Mouse (Mus musculus): ENCODE data around the gene Map7d1. TPM values are rescaled to one million over a fixed set of nuclear protein-coding genes. Genes with fewer than 3 reads are reported as not detected.

Map7d1 gene
- polyA plus RNA-seq, 1 experiment from 2014 or later = 94.1 TPM

GRCm38 (mm10) chr4:126242510-126242909, 13.6 kb downstream of the Map7d1 start:
- ATAC-seq (no peak), DNase-seq (ENCODE audit: low read depth, low spot score) (no peak)
- no peaks in the 10 kb centered on the region for H3K27me3 ChIP-seq
- ChIA-PET CTCF (no interaction called here), POLR2A (interaction anchor here (1.5 kb wide), 1 partner anchor 14 kb away, joined by 7 read pairs; the partner anchor contains the start of gene Map7d1)
- in situ Hi-C loops (cut with MboI; ENCODE audit: low pct_unique_long_range_greater_than_20kb) = no loop called here
- no peak for TF ChIP-seq CTCF (IDR thresholded peaks at IDR 0.05)

GRCm38 (mm10) chr4:126241956-126242355, 14.2 kb downstream of the Map7d1 start:
- DNase-seq (ENCODE audit: low read depth, low spot score) (no peak), ATAC-seq (no peak)
- TF ChIP-seq CTCF (IDR thresholded peaks at IDR 0.05) = no peak
- ChIA-PET POLR2A (interaction anchor here (1.5 kb wide), 1 partner anchor 15 kb away, joined by 7 read pairs; the partner anchor contains the start of gene Map7d1), CTCF (no interaction called here)
- in situ Hi-C loops (cut with MboI; ENCODE audit: low pct_unique_long_range_greater_than_20kb) = no loop called here
- no peaks in the 10 kb centered on the region for H3K27me3 ChIP-seq

- TF ChIP-seq CTCF (IDR thresholded peaks at IDR 0.05) = no peak
- CTCF ChIA-PET = no interaction called here
- H3K27me3 ChIP-seq = no peaks in the 10 kb centered on the region
- ATAC-seq = no peak
- POLR2A ChIA-PET = no interaction called here
- no peak for DNase-seq (ENCODE audit: low read depth, low spot score)
- in situ Hi-C loops (cut with MboI; ENCODE audit: low pct_unique_long_range_greater_than_20kb) = no loop called here
These were observed 16.2 kb downstream of the Map7d1 start for GRCm38 (mm10) chr4:126239862-126240475.

GRCm38 (mm10) chr4:126237721-126238242, 18.4 kb downstream of the Map7d1 start:
- ChIA-PET CTCF (no interaction called here), POLR2A (interaction anchor here (1.1 kb wide), 1 partner anchor 23 kb away, joined by 4 read pairs; no protein-coding TSS in a partner anchor)
- no peak for TF ChIP-seq CTCF (IDR thresholded peaks at IDR 0.05)
- ATAC-seq (no peak), DNase-seq (ENCODE audit: low read depth, low spot score) (no peak)
- in situ Hi-C loops (cut with MboI; ENCODE audit: low pct_unique_long_range_greater_than_20kb) = no loop called here
- no peaks in the 10 kb centered on the region for H3K27me3 ChIP-seq

GRCm38 (mm10) chr4:126236467-126237280, 19.5 kb downstream of the Map7d1 start:
- CTCF ChIA-PET = no interaction called here
- TF ChIP-seq CTCF (IDR thresholded peaks at IDR 0.05) = no peak
- POLR2A ChIA-PET = no interaction called here
- DNase-seq (ENCODE audit: low read depth, low spot score) (no peak), ATAC-seq (no peak)
- in situ Hi-C loops (cut with MboI; ENCODE audit: low pct_unique_long_range_greater_than_20kb) = no loop called here
- no peaks in the 10 kb centered on the region for H3K27me3 ChIP-seq

- POLR2A ChIA-PET = no interaction called here
- CTCF ChIA-PET = no interaction called here
- in situ Hi-C loops (cut with MboI; ENCODE audit: low pct_unique_long_range_greater_than_20kb) = no loop called here
These were observed 21.0 kb downstream of the Map7d1 start for GRCm38 (mm10) chr4:126235191-126235590.

GRCm38 (mm10) chr4:126234496-126235175, 21.5 kb downstream of the Map7d1 start:
- DNase-seq (ENCODE audit: low read depth, low spot score) (no peak), ATAC-seq (no peak)
- H3K27me3 ChIP-seq = no peaks in the 10 kb centered on the region
- in situ Hi-C loops (cut with MboI; ENCODE audit: low pct_unique_long_range_greater_than_20kb) = no loop called here
- ChIA-PET POLR2A (no interaction called here), CTCF (no interaction called here)
- TF ChIP-seq CTCF (IDR thresholded peaks at IDR 0.05) = no peak

More at GRCm38 (mm10) chr4:126235191-126235590, 21.0 kb downstream of the Map7d1 start:
- DNase-seq (ENCODE audit: low read depth, low spot score) (no peak), ATAC-seq (no peak)
- TF ChIP-seq CTCF (IDR thresholded peaks at IDR 0.05) = no peak
- no peaks in the 10 kb centered on the region for H3K27me3 ChIP-seq

GRCm38 (mm10) chr4:126233676-126234308, 22.4 kb downstream of the Map7d1 start:
- H3K27me3 ChIP-seq = no peaks in the 10 kb centered on the region
- in situ Hi-C loops (cut with MboI; ENCODE audit: low pct_unique_long_range_greater_than_20kb) = no loop called here
- CTCF ChIA-PET = no interaction called here
- DNase-seq (ENCODE audit: low read depth, low spot score) = no peak
- no peak for ATAC-seq
- TF ChIP-seq CTCF (IDR thresholded peaks at IDR 0.05) = no peak
- POLR2A ChIA-PET = no interaction called here

GRCm38 (mm10) chr4:126229900-126230299, 26.2 kb downstream of the Map7d1 start:
- ChIA-PET CTCF (interaction anchor here (5.8 kb wide), 1 partner anchor 31 kb away, joined by 41 read pairs; the partner anchor contains the start of gene Trappc3), POLR2A (interaction anchor here (0.5 to 2.7 kb wide), 4 partner anchors 22 to 107 kb away, joined by 3 to 13 read pairs (median 3); partner anchors contain the start of gene Map7d1)
- ATAC-seq (no peak), DNase-seq (ENCODE audit: low read depth, low spot score) (no peak)
- H3K27me3 ChIP-seq = no peaks in the 10 kb centered on the region
- in situ Hi-C loops (cut with MboI; ENCODE audit: low pct_unique_long_range_greater_than_20kb) = loop anchor here (5.0 kb wide), 2 partner anchors 32 to 77 kb away; partner anchors contain the start of gene Trappc3
- TF ChIP-seq CTCF (IDR thresholded peaks at IDR 0.05) = no peak

- CTCF ChIA-PET = interaction anchor here (1.1 to 5.8 kb wide), 3 partner anchors 19 to 142 kb away, joined by 3 to 41 read pairs (median 4); partner anchors contain the start of gene Trappc3
- POLR2A ChIA-PET = interaction anchor here (0.6 to 3.0 kb wide), 5 partner anchors 11 to 33 kb away, joined by 3 to 14 read pairs (median 4); partner anchors contain the start of genes Map7d1 and Trappc3
- ATAC-seq (no peak), DNase-seq (ENCODE audit: low read depth, low spot score) (peak; percentile 56)
- in situ Hi-C loops (cut with MboI; ENCODE audit: low pct_unique_long_range_greater_than_20kb) = loop anchor here (5.0 kb wide), 2 partner anchors 34 to 79 kb away; partner anchors contain the start of gene Trappc3
- no peaks in the 10 kb centered on the region for H3K27me3 ChIP-seq
- TF ChIP-seq CTCF (IDR thresholded peaks at IDR 0.05) = no peak
These were observed 28.0 kb downstream of the Map7d1 start for GRCm38 (mm10) chr4:126228144-126228543.
